Mouse (Mus musculus): Measurements from ENCODE around the gene Nfe2l1. TPM values are rescaled to one million over a fixed set of nuclear protein-coding genes. Genes with fewer than 3 reads are reported as not detected.
A peak's percentile ranks its signal among the peaks of the same experiment; 100 is the strongest.

The Nfe2l1 gene
- total and polyA plus RNA-seq, 2 experiments from 2014 or later = 83.5 to 98.8 TPM

GRCm38 (mm10) chr11:96829403-96829812 lies 360 bp downstream of the Nfe2l1 start:
- ATAC-seq (ENCODE audit: insufficient read depth, low read depth) = peak; percentile 79
- H3K36me3 ChIP-seq (replicated peaks; ENCODE audit: control insufficient read depth, insufficient read depth, low read length) = 0 out of 2 replicates have a peak, but pooled peaks cover 4% of the 10 kb centered on the region
- H3K4me1 ChIP-seq (ENCODE audit: control insufficient read depth, insufficient read depth) = peaks cover 40% of the 10 kb centered on the region
- H3K4me2 ChIP-seq (ENCODE audit: low read depth, low read length) = peak overlapping the region; percentile 97
- under 1% methylated on average over 32 of the region's 33 CpGs for WGBS
- peak; percentile 92 for DNase-seq (ENCODE audit: low spot score)
- H3K9ac ChIP-seq (replicated peaks; ENCODE audit: low read depth, low read length) = peak overlapping the region; percentile 88
- TF ChIP-seq EP300 (IDR thresholded peaks at IDR 0.05; ENCODE audit: low read depth) = no peak; the same call in 1 of the 2 replicates
- TF ChIP-seq CTCF (IDR thresholded peaks at IDR 0.05; ENCODE audit: low read depth) = 0 out of 2 replicates have a peak, but pooled peaks have one; percentile 3
- H3K4me3 ChIP-seq (ENCODE audit: low read depth, low read length) = peak overlapping the region; percentile 91
- no peaks in the 10 kb centered on the region for H3K27me3 ChIP-seq (ENCODE audit: control insufficient read depth, insufficient read depth, low read length)
- peak overlapping the region; percentile 99 for H3K27ac ChIP-seq (ENCODE audit: low read depth)
- H3K9me3 ChIP-seq (replicated peaks; ENCODE audit: control insufficient read depth, low read length) = no peaks in the 10 kb centered on the region

GRCm38 (mm10) chr11:96828881-96829280 lies 887 bp downstream of the Nfe2l1 start:
- H3K4me3 ChIP-seq (ENCODE audit: low read depth, low read length) = peak overlapping the region; percentile 91
- peak overlapping the region; percentile 88 for H3K9ac ChIP-seq (replicated peaks; ENCODE audit: low read depth, low read length)
- 0 out of 2 replicates have a peak, but pooled peaks cover 4% of the 10 kb centered on the region for H3K36me3 ChIP-seq (replicated peaks; ENCODE audit: control insufficient read depth, insufficient read depth, low read length)
- H3K4me1 ChIP-seq (ENCODE audit: control insufficient read depth, insufficient read depth) = peaks cover 43% of the 10 kb centered on the region
- no peaks in the 10 kb centered on the region for H3K27me3 ChIP-seq (ENCODE audit: control insufficient read depth, insufficient read depth, low read length)
- TF ChIP-seq EP300 (IDR thresholded peaks at IDR 0.05; ENCODE audit: low read depth) (peak; percentile 19; the same call in 1 of the 2 replicates), CTCF (IDR thresholded peaks at IDR 0.05; ENCODE audit: low read depth) (no peak)
- H3K9me3 ChIP-seq (replicated peaks; ENCODE audit: control insufficient read depth, low read length) = no peaks in the 10 kb centered on the region
- ATAC-seq (ENCODE audit: insufficient read depth, low read depth) = no peak
- H3K4me2 ChIP-seq (ENCODE audit: low read depth, low read length) = peak overlapping the region; percentile 97
- DNase-seq (ENCODE audit: low spot score) = no peak
- peak overlapping the region; percentile 99 for H3K27ac ChIP-seq (ENCODE audit: low read depth)
- WGBS = 3% methylated on average over 10 of the region's 10 CpGs

GRCm38 (mm10) chr11:96827917-96828316 lies 1.9 kb downstream of the Nfe2l1 start:
- ATAC-seq (ENCODE audit: insufficient read depth, low read depth) (no peak), DNase-seq (ENCODE audit: low spot score) (peak; percentile 54)
- peak overlapping the region; percentile 97 for H3K4me2 ChIP-seq (ENCODE audit: low read depth, low read length)
- TF ChIP-seq EP300 (IDR thresholded peaks at IDR 0.05; ENCODE audit: low read depth) = no peak
- TF ChIP-seq CTCF (IDR thresholded peaks at IDR 0.05; ENCODE audit: low read depth) = no peak
- H3K9ac ChIP-seq (replicated peaks; ENCODE audit: low read depth, low read length) = peak overlapping the region; percentile 88
- 0 out of 2 replicates have a peak, but pooled peaks cover 4% of the 10 kb centered on the region for H3K36me3 ChIP-seq (replicated peaks; ENCODE audit: control insufficient read depth, insufficient read depth, low read length)
- H3K27me3 ChIP-seq (ENCODE audit: control insufficient read depth, insufficient read depth, low read length) = no peaks in the 10 kb centered on the region
- H3K27ac ChIP-seq (ENCODE audit: low read depth) = peak overlapping the region; percentile 99
- peaks cover 52% of the 10 kb centered on the region for H3K4me1 ChIP-seq (ENCODE audit: control insufficient read depth, insufficient read depth)
- peak overlapping the region; percentile 91 for H3K4me3 ChIP-seq (ENCODE audit: low read depth, low read length)
- 12% methylated on average over 9 of the region's 9 CpGs for WGBS
- no peaks in the 10 kb centered on the region for H3K9me3 ChIP-seq (replicated peaks; ENCODE audit: control insufficient read depth, low read length)

GRCm38 (mm10) chr11:96827062-96827581 lies 2.6 kb downstream of the Nfe2l1 start:
- Histone ChIP-seq H3K9me3 (replicated peaks; ENCODE audit: control insufficient read depth, low read length) (no peaks in the 10 kb centered on the region), H3K27me3 (ENCODE audit: control insufficient read depth, insufficient read depth, low read length) (no peaks in the 10 kb centered on the region), H3K36me3 (replicated peaks; ENCODE audit: control insufficient read depth, insufficient read depth, low read length) (peaks cover 6% of the 10 kb centered on the region), H3K27ac (ENCODE audit: low read depth) (peak overlapping the region; percentile 99), H3K9ac (replicated peaks; ENCODE audit: low read depth, low read length) (peak overlapping the region; percentile 88), H3K4me1 (ENCODE audit: control insufficient read depth, insufficient read depth) (peaks cover 54% of the 10 kb centered on the region), H3K4me3 (ENCODE audit: low read depth, low read length) (peak overlapping the region; percentile 91), H3K4me2 (ENCODE audit: low read depth, low read length) (peak overlapping the region; percentile 97)
- WGBS = 38% methylated on average over 12 of the region's 12 CpGs
- ATAC-seq (ENCODE audit: insufficient read depth, low read depth) (no peak), DNase-seq (ENCODE audit: low spot score) (no peak)
- TF ChIP-seq EP300 (IDR thresholded peaks at IDR 0.05; ENCODE audit: low read depth) = peak; percentile 11; the same call in 1 of the 2 replicates
- TF ChIP-seq CTCF (IDR thresholded peaks at IDR 0.05; ENCODE audit: low read depth) = no peak

GRCm38 (mm10) chr11:96826481-96826880 lies 3.3 kb downstream of the Nfe2l1 start:
- Histone ChIP-seq H3K4me2 (ENCODE audit: low read depth, low read length) (peak overlapping the region; percentile 97), H3K9ac (replicated peaks; ENCODE audit: low read depth, low read length) (peak overlapping the region; percentile 88), H3K4me3 (ENCODE audit: low read depth, low read length) (peak overlapping the region; percentile 91), H3K4me1 (ENCODE audit: control insufficient read depth, insufficient read depth) (peaks cover 54% of the 10 kb centered on the region), H3K36me3 (replicated peaks; ENCODE audit: control insufficient read depth, insufficient read depth, low read length) (peaks cover 12% of the 10 kb centered on the region), H3K9me3 (replicated peaks; ENCODE audit: control insufficient read depth, low read length) (no peaks in the 10 kb centered on the region), H3K27ac (ENCODE audit: low read depth) (peak overlapping the region; percentile 99), H3K27me3 (ENCODE audit: control insufficient read depth, insufficient read depth, low read length) (no peaks in the 10 kb centered on the region)
- TF ChIP-seq CTCF (IDR thresholded peaks at IDR 0.05; ENCODE audit: low read depth) (no peak), EP300 (IDR thresholded peaks at IDR 0.05; ENCODE audit: low read depth) (no peak)
- peak; percentile 63 for DNase-seq (ENCODE audit: low spot score)
- no peak for ATAC-seq (ENCODE audit: insufficient read depth, low read depth)
- WGBS = 46% methylated on average over 2 of the region's 2 CpGs

Measured in heart, postnatal 0 days (tissue).